Mouse (Mus musculus) adrenal gland, postnatal 14 days (tissue): ENCODE data around the gene Tbc1d9b. TPM values are rescaled to one million over a fixed set of nuclear protein-coding genes. Genes with fewer than 3 reads are reported as not detected.

Experiments
- DNase-seq: peaks from one replicate; pipeline ENCODE4 v3.0.0; 2021; ENCODE audit warnings: mixed read lengths
- total RNA-seq: library from RNA; stranded (reverse); gene quantifications from 2 replicates; pipeline ENCODE4 v1.2.3, GENCODE M21; 2021

The Tbc1d9b gene
- total RNA-seq, 1 experiment from 2014 or later, result 86.7 TPM

DNA sequence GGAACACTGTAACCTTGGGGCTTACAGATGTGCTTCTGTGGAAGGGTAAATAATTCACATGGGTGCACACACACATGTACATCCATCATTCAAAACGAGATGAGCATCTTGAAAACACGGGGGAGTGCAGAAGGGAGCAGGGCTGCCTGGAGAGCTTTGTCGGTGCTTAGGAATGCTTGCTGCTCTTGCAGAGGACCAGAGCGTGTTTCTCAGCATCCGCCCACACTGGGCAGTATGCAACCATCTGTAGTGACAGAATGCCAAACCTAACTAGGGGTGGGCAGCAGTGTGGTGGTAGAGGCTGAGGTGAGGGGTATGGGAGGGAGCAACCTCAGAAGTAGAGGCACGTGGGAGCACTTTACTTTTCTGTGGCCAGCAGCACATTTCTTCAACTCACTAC is 45.9 kb downstream of the Tbc1d9b start:
- no peak for DNase-seq

DNA sequence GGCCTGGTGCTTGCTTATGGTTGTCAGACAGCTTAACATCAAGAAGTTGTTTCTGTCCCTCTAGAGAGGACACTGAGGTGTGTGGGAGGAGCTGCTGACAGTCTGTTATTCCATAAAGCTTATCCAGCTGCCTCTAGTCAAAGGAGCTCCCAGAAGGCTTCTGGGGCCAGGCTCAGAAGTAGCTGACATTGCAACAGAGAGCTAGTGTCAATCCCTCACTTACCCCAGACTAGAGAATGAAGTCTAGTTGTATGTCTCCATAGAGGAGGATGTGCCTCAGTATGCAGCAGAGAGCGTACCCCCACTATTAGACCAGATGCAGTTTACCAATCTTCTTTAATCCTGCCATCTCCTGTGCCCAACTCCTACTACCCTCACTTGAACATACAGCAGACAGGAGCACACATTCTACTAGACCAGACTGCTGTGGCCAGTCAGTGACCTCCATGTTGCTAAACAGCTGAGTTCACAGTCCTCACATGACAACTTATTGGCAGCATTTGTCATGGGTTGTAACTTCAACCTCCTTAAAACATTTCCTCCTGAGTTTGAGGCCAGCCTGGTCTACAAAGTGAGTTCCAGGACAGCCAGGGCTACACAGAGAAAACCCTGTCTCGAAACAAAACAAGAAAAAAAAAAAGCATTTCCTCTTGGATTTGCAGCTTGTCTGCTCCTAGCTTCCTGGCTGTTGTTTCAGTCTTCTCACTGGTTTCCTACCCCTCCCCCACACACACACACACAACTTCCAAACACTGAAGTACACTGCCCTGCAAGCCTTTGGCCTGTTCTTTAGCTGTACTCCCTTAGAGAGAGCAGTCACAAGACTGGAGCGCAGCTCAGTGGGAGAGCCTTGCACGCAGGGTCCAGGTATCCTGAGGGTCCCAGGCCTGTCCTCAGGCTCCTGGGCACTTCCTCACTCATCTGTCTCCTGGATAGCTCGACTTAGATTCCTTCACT is 47.6 kb downstream of the Tbc1d9b start:
- no peak for DNase-seq

DNA sequence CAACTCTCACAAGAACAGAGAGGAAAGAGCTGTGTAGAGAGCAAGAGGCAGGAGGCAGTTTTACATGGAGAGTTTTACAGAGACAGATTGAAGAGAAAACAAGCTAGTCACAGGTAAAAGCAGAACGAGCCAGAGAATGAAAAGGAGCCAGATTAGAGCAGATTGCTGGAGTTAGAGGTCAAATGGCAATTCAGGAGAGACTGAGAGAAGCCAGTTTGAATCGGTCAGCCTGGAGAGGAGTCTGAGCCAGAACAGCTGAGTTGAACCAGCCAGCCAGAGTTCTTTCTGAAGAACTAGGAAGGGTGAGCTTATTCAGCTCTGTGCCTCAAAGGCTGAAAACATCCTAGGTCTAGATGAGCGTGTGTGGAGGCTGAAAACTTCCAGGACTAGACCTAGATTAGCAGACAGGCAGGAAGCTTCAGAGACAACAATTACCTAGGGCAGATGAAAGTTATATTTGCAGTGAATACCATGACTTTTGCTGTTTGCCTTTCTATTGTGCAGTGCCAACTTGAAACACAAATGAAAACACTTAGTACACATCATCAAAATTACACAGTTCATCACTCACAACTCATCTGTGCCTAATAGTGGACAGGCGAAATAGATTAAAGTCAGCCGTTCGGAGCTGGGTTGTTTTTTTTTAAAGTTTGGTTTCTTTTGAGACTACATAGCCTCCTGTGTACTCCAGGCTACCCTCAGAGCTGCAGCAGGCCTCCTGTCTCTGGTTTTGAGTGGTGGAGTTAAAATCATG is 49.5 kb downstream of the Tbc1d9b start:
- DNase-seq, result no peak

DNA sequence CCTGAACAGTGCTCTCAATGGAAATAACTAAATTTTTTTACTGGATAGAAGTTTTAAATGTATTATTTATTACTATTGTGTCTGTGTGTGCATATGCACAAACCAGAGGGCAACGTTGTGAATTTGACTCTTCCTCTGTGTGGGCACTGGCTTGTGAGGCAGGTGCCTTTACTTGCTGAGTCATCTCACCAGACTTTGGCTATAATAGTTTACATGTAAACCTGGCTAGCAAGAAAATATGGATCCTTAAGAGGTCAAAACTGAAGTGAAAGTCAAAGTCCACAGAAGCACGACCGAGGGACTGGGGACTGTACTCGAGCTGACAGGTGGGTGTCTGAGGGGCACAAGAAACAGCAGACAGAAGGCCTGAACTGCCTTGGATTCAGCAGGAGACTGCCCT is 51.5 kb downstream of the Tbc1d9b start:
- DNase-seq, result no peak

DNA sequence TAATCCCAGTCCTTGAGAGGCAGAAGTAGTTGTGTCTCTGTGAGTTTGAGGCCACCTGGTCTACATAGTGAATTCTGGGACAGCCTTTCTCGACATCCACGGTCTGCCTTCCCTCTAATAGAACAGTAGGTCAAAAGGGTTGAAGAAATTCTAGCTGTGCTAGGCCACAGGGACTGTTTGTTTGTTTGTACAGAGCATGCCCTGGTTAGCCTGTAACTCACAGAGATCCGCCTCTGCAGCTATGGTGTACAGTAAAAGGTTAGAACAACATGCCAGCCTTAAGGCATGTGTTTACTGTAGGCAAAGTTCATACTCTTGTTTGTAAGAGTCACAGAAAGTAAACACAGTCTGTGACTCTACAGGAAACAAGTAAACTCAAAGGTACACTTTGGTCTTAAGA is 53.6 kb downstream of the Tbc1d9b start:
- DNase-seq, result no peak

DNA sequence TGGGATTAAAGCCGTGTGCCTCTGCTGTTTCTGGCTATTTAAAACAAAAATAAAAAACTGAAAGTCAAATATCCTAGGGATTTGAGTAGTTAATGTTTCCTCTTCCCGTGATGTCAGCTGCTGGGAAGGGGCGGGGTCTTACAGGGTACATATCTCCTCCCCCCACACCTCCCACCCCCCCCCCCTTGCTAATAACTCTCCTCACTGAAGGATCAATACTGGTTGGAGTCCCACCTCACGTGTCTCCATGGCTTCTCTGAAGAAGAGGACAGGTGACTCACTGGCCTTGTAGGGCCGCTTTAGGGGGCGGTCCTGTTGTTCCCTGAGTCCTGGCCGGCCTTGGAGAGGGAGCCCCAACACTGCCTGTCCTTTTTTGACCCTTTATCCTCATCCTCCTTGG is 57.5 kb downstream of the Tbc1d9b start:
- peak; percentile 68 for DNase-seq

DNA sequence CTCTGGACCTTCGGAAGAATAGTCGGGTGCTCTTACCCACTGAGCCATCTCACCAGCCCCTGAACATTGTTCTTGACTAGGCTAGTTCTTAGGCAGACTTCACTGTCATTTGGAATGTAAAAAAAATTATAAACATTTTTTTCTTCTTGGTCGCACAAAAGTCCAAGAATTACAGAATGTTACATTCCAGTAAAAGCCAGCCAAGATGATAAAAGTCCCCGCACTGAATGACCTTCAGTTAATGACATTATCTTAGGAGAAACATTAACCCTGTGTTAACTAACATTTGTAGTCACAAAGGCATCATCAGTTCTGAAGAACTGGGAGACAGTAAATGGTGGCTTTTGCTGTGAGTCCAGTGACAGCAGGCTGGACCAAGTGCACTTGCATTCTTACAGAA is 59.2 kb downstream of the Tbc1d9b start:
- no peak for DNase-seq

DNA sequence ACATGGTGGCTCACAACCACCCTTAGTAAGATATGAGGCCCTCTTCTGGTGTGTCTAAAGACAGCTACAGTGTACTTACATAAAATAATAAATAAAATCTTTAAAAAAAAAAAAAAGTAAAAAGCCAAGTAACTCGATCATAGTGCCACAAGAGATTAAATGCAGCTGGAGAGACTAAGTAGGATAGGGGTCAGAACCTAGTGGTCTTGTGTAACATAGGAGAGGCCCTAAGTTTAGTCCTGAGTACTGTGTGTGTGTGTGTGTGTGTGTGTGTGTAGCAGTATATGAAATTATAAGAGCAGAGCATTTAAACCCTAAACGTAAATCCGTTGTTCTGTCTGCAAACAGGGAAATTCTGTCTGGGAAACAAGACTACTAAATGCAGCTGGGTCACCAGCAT is 61.1 kb downstream of the Tbc1d9b start:
- no peak for DNase-seq

DNA sequence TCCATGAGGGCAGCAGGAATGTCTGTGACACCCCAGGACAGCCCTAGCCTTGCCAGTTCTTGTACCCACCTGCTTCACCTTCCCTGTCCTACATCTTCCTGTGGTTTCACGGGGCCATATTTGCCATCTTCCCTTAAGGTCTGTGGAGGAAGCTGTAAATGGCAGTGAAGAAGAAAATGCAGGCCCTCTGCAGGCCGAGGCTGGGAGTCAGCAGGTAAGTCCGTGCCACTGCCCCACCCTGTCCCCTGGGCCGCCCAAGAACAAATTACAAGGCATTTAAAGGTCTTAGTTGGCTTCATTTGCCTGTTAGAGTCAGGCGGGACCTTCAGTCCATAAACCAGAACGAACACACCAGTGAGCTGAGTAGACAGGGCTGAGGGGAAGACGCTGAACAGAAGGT is 62.9 kb downstream of the Tbc1d9b start:
- DNase-seq, result no peak

DNA sequence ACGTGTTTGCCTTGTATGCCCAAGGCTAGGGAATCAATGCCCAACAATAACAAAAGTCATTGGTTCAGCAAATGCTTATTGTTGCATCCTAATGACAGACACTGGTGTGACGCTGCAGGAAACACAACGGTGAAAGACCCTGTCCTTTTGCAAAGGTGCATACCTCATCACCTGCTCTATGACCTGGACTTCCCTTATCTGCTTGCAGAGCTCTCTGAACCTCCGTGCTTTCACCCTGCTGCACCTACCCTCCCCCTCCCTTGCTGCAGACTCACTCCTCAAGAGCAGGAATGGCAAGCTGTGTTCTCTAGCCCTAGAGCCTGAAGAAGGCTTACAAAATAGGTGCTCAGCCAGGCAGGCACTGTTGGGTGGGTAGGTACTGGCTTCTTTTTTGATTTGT is 63.6 kb downstream of the Tbc1d9b start:
- no peak for DNase-seq

DNA sequence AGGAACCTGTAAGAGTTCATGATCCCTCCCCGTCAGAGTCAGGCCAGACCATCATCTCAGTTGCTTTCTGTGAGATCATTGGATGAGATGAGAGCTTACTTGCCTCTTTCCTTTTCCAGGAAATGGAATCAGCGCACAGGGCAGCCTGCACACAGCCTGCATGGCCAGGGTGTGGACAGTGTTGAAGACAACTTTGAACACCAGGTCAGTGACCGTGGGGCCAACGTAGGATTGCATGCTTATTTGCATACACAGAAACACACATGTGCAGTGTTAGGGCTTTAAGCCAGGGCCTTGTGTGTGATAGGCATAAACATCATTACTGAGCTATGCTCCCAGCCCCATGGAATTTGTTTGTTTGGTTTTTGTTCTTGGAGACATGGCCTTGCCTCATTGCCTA is 66.3 kb downstream of the Tbc1d9b start:
- DNase-seq, result peak; percentile 3

DNA sequence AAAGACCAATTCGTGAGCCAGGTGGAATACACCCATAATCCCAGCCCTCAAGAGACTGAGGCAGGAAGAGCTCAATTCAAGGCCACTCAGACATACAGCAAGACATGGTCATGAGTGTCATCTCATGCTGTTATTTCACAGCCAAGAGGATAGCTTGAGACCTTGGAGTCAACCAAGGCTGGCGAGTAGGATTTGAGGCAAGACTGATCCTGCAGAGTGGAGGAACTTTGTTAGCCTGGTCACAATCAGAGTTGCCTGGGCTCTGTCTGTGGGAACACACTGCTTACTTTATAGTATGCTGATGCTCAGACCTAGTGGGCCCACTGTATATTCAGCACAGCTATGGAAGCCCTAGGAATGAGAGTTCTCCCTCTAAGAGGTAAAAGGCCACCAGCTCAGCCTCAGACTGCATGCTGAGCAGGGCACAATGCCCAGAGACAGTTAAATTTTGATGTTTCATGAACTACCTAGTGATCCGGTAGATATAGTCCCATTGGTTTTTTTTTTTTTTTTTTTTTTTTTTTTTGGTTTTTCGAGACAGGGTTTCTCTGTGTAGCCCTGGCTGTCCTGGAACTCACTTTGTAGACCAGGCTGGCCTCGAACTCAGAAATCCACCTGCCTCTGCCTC is 67.1 kb downstream of the Tbc1d9b start:
- DNase-seq, result peak; percentile 11

DNA sequence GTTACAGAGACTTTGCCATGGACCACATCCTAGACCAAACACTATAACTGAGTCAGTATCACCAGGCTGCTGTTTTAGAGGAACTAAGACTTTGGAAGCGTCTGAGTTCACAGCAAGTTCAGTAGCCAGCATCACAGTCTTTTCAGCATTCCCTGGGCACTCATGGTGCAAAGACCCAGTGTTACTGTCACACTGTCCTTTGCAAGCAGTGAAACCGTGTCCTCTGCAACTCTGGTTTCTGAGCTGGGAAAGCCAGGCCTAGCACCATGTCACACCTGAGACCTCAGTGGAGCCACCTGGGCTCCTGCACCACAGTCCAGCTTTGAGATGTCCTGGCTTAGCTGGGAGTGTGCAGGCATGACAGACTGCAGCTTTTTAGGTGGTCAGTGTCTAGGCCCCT is 67.7 kb downstream of the Tbc1d9b start:
- DNase-seq, result peak; percentile 11

DNA sequence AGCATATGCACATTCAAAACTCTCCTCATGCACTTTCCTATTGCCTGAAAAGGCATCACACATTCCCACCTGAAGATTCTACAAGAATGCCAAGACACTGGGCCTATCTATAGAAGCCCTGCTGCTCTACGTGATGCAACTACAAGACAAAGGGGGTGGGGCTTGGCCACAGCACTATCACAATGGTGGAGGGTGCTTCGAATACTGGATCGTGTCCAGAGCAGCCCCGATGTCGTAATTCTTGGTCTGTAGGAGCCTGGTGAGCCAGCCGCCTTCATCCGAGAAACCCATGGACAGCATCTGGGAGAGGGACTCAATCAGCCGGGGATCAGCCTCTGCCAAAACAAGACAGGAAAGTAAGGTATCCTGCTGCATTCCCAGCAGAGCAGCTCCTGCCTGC is 69.4 kb downstream of the Tbc1d9b start:
- DNase-seq, result peak; percentile 41

DNA sequence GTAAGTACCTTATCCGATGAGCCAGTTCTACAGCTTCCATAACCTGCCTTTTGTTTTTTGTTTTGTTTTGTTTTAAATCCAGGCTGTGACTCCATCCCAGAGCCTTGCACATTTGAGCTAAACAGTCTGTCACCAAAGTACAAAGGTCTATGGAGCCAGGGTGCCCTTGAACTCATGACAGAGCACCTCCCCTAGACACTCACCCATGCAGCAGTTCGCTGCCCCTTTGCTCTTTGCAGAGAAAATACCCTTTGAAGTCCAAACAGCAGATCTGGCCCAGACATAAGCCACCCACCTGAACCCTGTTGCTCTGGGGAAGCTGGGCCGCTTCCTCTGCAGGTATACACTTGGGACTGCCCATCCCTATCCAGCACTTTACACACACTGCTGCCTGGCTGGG is 70.4 kb downstream of the Tbc1d9b start:
- DNase-seq, result no peak

DNA sequence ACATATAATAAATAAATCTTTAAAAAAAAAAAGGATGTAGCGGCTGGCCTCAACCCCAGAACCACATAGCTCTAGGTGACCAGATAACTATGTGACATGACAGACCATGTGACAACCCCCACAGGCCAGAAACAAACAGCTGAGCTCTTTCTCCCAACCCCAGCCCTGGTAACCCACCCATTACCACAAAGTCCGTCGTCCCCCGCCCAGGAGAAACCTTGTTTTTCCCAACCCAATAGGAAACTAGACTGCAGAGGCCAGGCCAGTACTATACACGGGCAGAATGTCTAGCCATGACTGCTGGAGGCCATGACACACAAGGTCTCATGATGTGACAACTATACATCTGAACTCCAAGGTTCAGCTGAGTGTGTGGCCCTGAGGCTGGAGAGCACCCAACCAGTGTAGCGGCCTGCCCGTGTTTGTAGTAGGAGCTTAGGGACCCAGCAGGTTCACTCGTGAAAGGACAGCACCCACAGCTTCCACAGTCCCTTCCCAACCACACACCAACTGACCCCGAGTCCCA is 72.2 kb downstream of the Tbc1d9b start:
- DNase-seq, result peak; percentile 2

DNA sequence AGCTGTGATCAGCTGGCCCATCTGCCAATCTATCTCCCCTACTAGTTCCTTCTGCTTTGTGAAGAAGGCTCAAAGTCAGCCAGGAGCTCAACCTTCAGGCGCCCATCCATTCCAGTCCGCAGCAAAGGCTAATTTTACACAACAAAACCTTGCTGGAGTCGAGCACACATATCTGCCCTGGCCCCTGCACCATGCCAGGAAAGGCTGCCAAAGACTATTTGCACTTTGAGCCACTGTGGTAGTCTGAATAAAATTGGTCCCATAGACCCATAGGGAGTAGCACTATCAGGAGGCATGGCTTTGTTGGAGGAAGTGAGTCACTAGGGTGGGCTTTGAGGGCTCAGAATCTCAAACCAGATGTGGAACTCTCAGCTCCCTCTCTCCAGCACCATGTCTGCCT is 74.2 kb downstream of the Tbc1d9b start:
- DNase-seq, result peak; percentile 56

DNA sequence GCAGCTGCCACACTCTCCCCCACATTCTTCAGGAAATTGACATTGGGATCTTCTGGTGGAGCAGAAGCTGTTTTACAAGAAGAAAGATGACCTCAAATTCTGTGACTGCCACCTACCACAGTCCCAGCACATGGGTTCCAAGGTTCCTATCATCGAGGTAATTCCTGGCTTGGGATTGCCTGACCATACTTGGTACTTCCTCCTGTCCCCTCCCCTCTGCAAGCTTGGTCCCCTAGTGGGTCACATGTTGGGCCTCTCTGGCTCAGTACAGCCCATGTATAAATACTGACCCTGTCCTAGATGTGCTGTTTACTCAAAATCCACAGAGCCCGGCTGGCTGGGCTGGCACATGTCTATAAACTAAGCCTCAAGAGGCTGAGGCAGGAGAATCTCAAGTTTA is 74.8 kb downstream of the Tbc1d9b start:
- no peak for DNase-seq

DNA sequence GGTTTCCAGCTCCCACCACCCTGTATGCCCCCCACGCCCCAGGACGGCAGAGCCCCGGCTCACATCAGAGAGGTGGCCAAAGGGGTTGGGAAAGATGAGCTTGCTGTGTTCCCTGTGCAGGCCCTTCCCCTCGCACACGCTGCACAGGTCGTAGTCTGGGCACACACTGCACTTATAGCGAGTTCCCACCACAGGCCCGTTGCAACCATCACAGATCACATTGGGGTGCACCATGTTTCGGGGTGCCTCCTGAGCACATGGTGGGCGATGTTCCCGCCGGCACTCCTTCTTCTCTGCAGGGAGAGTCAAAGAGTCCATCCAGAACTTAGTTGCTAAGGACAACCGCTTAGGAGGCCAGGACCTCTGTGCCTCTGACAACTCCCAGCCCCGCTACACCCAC is 76.1 kb downstream of the Tbc1d9b start:
- DNase-seq, result no peak

DNA sequence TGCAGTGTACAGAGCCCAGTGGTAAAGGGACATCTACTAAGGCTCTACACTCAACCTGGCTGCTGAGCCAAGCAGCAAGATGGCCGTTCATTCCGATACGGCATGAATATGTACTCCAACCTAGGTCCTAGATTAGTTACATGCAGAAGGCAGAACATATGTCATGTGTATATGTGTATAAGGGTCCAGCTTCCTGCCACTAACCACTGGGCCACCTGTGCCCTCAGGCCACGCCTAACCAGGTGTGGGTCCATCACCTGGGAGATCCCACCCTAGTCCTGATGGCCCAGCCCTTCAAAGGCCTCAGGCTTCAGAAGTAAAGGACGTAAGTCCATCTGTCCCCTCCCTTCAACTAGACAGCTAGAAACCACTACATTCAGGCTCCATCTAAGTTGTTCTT is 76.8 kb downstream of the Tbc1d9b start:
- DNase-seq, result no peak

DNA sequence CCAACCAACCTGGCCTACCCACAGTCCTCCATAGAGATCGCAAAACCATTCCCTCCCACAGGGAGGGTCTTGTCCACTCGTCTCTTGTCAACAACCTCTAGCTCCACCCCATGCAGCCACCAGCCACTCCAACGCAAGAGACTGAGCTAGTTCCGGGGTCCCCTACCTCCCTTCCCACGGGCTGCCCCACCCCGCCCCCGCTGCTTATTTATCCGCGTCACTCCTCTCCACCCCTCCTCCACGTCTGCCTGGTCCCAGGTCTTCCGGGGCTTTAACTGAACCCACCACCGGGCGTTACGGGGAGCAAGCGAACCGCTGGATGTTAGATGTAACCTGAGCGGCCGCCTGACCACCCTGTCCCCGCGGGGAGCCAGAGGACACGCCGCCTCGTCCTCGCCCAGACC is 78.9 kb downstream of the Tbc1d9b start:
- DNase-seq, result peak; percentile 97

DNA sequence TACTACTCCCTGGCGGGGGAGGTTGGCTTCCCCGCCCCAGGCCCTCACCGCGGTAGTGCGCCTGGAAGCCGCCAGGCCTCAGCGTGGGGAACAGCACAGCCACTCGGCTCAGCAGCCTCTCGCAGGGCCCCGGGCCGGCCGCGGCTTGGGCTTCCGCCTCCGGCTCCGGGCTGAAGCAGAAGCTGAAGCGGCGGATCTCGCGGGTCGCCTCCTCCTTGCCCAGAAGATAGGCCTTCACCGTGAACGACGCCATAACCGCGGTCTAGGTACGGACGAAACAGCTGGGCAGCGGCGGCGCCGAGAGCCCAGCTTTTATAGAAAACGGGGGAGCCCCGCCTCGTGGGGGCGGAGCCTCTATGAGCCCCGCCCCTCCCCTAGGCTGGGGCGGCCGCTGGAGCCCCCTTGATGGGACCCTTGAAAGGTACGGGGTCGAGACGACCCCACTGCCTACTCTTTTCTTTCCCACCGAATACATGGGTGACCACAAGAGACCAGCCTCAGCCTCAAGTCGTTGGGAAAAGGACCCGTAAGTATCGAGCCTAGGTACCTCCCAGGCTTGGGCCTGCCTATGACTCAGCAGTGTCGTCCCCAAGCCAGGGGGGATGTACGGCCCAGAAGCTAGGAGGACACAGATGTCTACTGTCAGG is 79.4 kb downstream of the Tbc1d9b start, which contains the start of the genes Sqstm1 and Mgat4b:
TSS of gene Sqstm1 (minus strand) at position 323 of the 647 bp plus-strand sequence.
TSS of gene Mgat4b (plus strand) at position 386 of the 647 bp plus-strand sequence.
- DNase-seq, result peak; percentile 92
